Mouse (Mus musculus) liver, embryonic 16.5 days (tissue): ENCODE measurements around the gene Cyb561d2. TPM values are rescaled to one million over a fixed set of nuclear protein-coding genes. Genes with fewer than 3 reads are reported as not detected.
A peak's percentile ranks its signal among the peaks of the same experiment; 100 is the strongest.

Experiments
- ATAC-seq: fragments of 200-750 bp; cut with Nextera tagmentation; 2 replicates; pipeline ENCODE4 v1.8.0; 2017; ENCODE audit warnings: low read depth, mild to moderate bottlenecking, moderate number of reproducible peaks, moderate library complexity
- H3K27ac ChIP-seq: fragments of 300-500 bp; sonication (generic); 2 replicates; pipeline ENCODE4 v1.5.1; 2014; ENCODE audit warnings: mild to moderate bottlenecking, low read length
- H3K27me3 ChIP-seq: fragments of 300-500 bp; sonication (generic); 2 replicates; pipeline ENCODE4 v1.6.1; 2014; ENCODE audit warnings: low read depth, low read length, mixed read lengths; ENCODE audit not compliant: control insufficient read depth, insufficient read depth
- H3K36me3 ChIP-seq: fragments of 300-500 bp; sonication (generic); 2 replicates; pipeline ENCODE4 v1.6.1; 2014; ENCODE audit warnings: mild to moderate bottlenecking; ENCODE audit not compliant: control insufficient read depth, insufficient read depth
- H3K4me1 ChIP-seq: fragments of 300-500 bp; sonication (generic); 2 replicates; pipeline ENCODE4 v1.6.1; 2014; ENCODE audit warnings: low read depth, low read length, mixed read lengths; ENCODE audit not compliant: control insufficient read depth
- H3K4me2 ChIP-seq: fragments of 300-500 bp; sonication (generic); 2 replicates; pipeline ENCODE4 v1.6.1; 2014; ENCODE audit warnings: low read depth, low read length, mixed read lengths
- H3K4me3 ChIP-seq: fragments of 300-500 bp; sonication (generic); 2 replicates; pipeline ENCODE4 v1.5.1; 2014; ENCODE audit warnings: low read depth, mild to moderate bottlenecking, low read length
- H3K9ac ChIP-seq: fragments of 300-500 bp; sonication (generic); 2 replicates; pipeline ENCODE4 v1.6.1; 2014; ENCODE audit warnings: low read depth, low read length
- H3K9me3 ChIP-seq: fragments of 300-500 bp; sonication (generic); replicated peaks from 2 replicates; pipeline ENCODE4 v1.6.1; 2016; ENCODE audit warnings: low read length; ENCODE audit not compliant: control insufficient read depth
- WGBS: fragments of 180-500 bp; shearing (Covaris S2); extraction: QIAGEN DNeasy Blood & Tissue Kit; methylation state at CpG from one replicate; pipeline ENCODE4 v1.1.7; 2014; ENCODE audit not compliant: insufficient replicate concordance; 5-methylcytosine and 5-hydroxymethylcytosine counted together
- polyA plus RNA-seq: library from polyadenylated mRNA; unstranded; fragments of >200 nt; fragmentation: Nextera tagmentation; extraction: Ambion mirVana; gene quantifications from 2 replicates; pipeline ENCODE4 v1.2.1, GENCODE M21; 2015

The Cyb561d2 gene
- polyA plus RNA-seq, 1 experiment from 2014 or later: 11.2 TPM

DNA sequence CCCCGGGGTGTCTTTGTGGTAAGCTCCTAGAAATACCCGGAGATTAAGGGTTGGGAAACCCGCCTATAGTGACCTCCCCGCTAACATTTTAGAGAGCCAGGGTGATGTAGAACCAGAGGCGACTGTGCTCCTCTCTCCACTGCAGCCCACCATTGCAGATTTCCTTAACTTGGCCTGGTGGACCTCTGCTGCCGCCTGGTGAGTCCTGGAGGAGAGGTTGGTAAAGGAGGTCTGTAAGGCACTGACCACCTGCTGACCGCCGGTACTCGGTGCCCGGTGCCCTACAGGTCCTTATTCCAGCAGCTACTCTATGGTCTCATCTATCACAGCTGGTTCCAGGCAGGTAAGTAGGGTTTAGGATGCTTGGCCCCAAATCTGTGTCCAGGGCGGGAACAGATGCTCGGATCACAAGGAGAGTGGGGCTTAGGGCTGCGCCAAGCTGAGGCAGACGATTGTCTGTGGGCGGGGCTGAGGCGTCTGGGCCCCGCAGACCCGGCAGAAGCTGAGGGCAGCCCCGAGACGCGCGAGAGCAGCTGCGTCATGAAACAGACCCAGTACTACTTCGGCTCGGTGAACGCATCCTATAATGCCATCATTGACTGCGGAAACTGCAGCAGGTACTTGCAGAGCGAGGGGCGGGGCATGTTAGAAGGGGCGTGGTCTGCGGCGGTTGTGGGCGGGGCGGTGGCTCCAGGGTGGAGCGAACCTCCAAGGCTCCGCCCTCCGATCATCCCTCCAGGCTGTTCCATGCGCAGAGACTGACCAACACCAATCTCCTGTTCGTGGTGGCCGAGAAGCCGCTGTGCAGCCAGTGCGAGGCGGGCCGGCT is 15.6 kb downstream of the Cyb561d2 start:
- no peaks in the 10 kb centered on the region for H3K36me3 ChIP-seq
- peaks cover 45% of the 10 kb centered on the region for H3K27me3 ChIP-seq
- WGBS: 4% methylated on average over 44 of the region's 44 CpGs
- H3K4me3 ChIP-seq: peak overlapping the region; percentile 28
- H3K4me1 ChIP-seq: peaks cover 9% of the 10 kb centered on the region
- no peak overlapping the region for H3K9ac ChIP-seq
- H3K4me2 ChIP-seq: peak overlapping the region; percentile 50
- H3K9me3 ChIP-seq: no peaks in the 10 kb centered on the region
- H3K27ac ChIP-seq: no peak overlapping the region
- ATAC-seq: peak; percentile 52

DNA sequence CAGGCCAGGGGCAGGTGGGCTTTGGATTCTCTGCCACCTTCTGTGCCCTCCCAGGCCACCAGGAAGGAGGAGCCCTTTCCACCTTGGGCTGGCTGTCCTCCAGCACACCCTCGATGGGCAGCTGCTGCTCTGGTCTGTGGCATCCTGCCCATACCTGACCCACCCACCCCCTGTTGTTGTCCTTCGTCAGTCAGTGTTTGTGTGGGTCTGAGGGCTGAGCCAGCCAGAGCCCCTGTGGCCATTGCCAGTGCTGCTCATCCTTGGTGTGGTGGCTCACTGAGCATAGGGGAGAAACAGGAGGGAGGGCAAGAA is 19.6 kb downstream of the Cyb561d2 start:
- Histone ChIP-seq H3K4me3 (no peak overlapping the region), H3K27me3 (peaks cover 33% of the 10 kb centered on the region), H3K9me3 (no peaks in the 10 kb centered on the region), H3K27ac (no peak overlapping the region), H3K9ac (no peak overlapping the region), H3K36me3 (no peaks in the 10 kb centered on the region), H3K4me2 (no peak overlapping the region), H3K4me1 (peaks cover 9% of the 10 kb centered on the region)
- WGBS: 44% methylated on average over 2 of the region's 2 CpGs
- no peak for ATAC-seq

DNA sequence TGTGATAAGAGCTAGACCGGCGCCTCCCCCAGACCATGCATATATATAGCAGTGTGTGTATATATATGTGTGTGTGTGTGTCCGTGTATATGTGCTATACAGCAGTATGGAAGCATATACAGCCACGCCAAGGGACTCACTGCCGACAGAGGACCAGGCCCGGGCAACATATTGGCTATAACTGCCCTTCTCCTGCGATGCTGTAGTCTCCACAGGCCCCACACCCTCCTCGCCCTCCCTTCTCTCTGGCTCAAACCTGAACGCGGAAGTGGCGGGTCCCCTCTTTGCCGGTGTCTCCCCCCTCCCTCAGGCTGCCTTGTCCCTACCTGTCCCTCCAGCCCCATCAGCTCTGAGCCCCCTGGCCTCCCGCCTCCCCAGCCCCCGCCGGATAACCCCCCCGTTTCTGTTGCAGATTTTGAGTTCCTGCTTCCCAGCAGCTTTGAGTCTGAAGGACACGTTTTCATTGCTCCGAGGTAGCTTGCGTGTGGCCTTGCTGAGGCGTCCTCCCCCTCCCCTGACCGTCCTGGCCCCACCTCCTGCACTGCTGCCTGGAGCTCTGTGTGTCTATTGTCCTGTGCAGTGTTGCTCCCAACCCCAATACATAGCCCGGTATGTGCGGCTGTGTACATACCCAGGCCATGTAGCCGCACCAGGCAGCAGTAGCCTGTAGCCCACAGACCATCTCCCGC is 20.1 kb downstream of the Cyb561d2 start:
- Histone ChIP-seq H3K4me2 (peak overlapping the region; percentile 21), H3K27me3 (peaks cover 28% of the 10 kb centered on the region), H3K27ac (no peak overlapping the region), H3K4me3 (no peak overlapping the region), H3K36me3 (no peaks in the 10 kb centered on the region), H3K9me3 (no peaks in the 10 kb centered on the region), H3K9ac (no peak overlapping the region), H3K4me1 (peaks cover 6% of the 10 kb centered on the region)
- WGBS: 13% methylated on average over 25 of the region's 25 CpGs
- 0 out of 2 replicates have a peak, but pooled peaks have one; percentile 16 for ATAC-seq

DNA sequence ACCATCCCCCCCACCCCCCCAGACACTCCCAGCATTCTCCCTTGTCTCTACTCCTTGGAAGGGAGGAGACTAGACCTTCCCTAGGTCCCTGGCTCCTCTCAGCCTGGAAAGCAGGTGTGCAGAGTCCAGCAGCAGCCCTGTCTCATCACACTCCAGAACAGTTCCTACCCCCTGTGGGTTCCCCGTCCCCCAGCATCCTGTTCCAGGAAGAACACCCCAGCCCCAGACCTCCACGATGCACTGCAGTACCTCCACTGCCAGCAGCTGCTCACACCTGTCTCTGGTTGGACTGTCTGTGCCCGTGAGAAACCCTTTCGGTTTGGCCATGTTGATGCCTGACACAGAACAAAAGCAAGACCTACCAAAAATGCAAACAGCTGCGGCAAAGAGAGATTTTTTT is 20.8 kb downstream of the Cyb561d2 start:
- Histone ChIP-seq H3K27ac (no peak overlapping the region), H3K4me1 (no peaks in the 10 kb centered on the region; the same call in 1 of the 2 replicates), H3K4me2 (no peak overlapping the region), H3K9me3 (no peaks in the 10 kb centered on the region), H3K9ac (no peak overlapping the region), H3K27me3 (peaks cover 21% of the 10 kb centered on the region), H3K4me3 (no peak overlapping the region), H3K36me3 (no peaks in the 10 kb centered on the region)
- 41% methylated on average over 5 of the region's 5 CpGs for WGBS
- ATAC-seq: no peak

DNA sequence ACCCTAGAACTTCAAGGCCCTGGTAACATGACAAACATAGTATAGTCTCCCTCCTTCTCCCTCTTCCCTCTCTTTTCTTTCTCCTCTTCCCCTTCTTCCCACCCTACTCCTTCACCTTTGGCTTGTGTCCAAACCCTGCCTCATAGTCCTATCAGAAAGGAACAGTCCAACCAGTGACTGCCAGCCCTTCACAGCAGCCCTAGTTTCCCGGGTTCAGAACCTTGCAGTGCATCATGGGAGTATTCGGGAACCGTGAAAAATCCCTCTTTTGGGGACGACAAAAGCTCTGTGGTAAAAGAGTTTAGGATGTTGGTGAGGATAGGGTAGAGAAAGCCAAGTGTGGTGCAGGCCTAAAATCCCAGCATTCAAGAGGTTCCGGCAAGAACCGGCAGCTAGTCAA is 21.7 kb downstream of the Cyb561d2 start:
- Histone ChIP-seq H3K27ac (no peak overlapping the region), H3K36me3 (no peaks in the 10 kb centered on the region), H3K27me3 (peaks cover 13% of the 10 kb centered on the region; the same call in 1 of the 2 replicates), H3K4me3 (no peak overlapping the region), H3K4me1 (no peaks in the 10 kb centered on the region; the same call in 1 of the 2 replicates), H3K4me2 (no peak overlapping the region), H3K9ac (no peak overlapping the region), H3K9me3 (no peaks in the 10 kb centered on the region)
- WGBS: 61% methylated on average over 6 of the region's 6 CpGs
- no peak for ATAC-seq

DNA sequence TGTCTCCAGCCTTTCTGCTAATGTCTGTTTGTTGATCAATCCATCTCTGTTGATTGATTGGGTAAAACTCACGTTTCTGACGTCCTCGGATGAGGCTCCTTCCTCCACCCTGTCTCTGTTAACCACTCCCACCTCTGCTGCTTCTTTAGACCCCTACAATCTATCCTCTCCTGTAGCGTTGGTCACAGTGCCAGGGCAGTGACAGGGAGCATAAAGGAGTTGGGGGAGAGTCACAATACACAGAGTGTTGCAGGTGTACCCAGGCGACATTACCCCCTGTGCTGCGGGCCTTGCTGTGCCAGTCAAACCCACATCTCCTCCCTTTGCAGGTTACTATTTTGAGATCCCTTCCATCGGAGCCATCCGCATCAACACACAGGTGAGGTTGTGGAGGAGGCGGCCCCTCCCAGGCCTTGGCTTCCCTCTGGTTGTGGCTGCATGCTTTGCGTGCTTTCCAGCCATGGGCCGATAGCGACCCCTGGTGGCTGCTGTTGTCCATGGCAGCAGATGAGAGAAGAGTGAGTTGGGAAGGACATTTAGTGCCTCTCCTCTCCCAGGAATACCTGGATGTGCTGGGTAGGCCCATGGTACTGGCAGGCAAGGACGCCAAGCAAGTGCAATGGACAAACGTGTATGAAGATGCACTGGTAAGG is 27.6 kb downstream of the Cyb561d2 start:
- Histone ChIP-seq H3K36me3 (no peaks in the 10 kb centered on the region), H3K27ac (no peak overlapping the region), H3K27me3 (no peaks in the 10 kb centered on the region), H3K4me2 (no peak overlapping the region), H3K4me1 (no peaks in the 10 kb centered on the region), H3K9me3 (no peaks in the 10 kb centered on the region), H3K9ac (no peak overlapping the region), H3K4me3 (no peak overlapping the region)
- ATAC-seq: peak; percentile 24; the same call in 1 of the 2 replicates
- 21% methylated on average over 14 of the region's 14 CpGs for WGBS

DNA sequence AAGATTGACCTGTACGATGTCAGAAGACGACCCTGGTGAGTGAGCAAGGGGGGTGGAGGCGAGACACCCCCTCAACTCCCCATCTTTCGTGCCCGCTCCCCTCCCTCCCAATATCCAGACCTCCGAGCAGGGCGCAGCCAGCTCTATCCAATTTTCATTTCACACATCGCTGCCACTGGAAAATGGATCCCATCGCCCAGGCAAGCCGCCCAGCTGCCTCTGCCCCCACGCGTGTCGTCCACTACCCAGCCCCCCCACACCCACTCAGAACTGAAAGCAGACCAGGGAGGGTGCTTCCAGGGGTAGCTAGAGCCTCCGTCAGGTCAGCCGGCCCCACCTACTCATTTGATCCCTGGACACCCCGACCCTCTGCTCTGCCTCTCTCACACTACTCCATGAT is 29.7 kb downstream of the Cyb561d2 start:
- Histone ChIP-seq H3K27me3 (no peaks in the 10 kb centered on the region; the same call in 1 of the 2 replicates), H3K9me3 (no peaks in the 10 kb centered on the region), H3K27ac (no peak overlapping the region), H3K4me3 (no peak overlapping the region), H3K4me1 (no peaks in the 10 kb centered on the region), H3K4me2 (no peak overlapping the region), H3K36me3 (no peaks in the 10 kb centered on the region), H3K9ac (no peak overlapping the region)
- 73% methylated on average over 16 of the region's 16 CpGs for WGBS
- ATAC-seq: no peak

GRCm38 (mm10) chr9:107511436-107511835 is 30.6 kb downstream of the Cyb561d2 start:
- Histone ChIP-seq H3K9ac (no peak overlapping the region), H3K27ac (no peak overlapping the region), H3K4me3 (no peak overlapping the region), H3K36me3 (no peaks in the 10 kb centered on the region), H3K27me3 (no peaks in the 10 kb centered on the region; the same call in 1 of the 2 replicates), H3K4me1 (no peaks in the 10 kb centered on the region), H3K9me3 (no peaks in the 10 kb centered on the region), H3K4me2 (no peak overlapping the region)
- 67% methylated on average over 8 of the region's 8 CpGs for WGBS
- ATAC-seq: no peak
